Mouse (Mus musculus): Measurements from ENCODE around the gene Orai2.
"Not testable (repeated sequence)": the region's sequence is repeated elsewhere in the genome, so short reads cannot be mapped to it uniquely, and the experiment has no call there.

Orai2 gene

GRCm38 (mm10) chr5:136171363-136172341, 1.1 kb upstream of the Orai2 start:
- DNase-seq = peak; percentile 29

- peak; percentile 41 for DNase-seq
Measured at GRCm38 (mm10) chr5:136169626-136170511, 644 bp downstream of the Orai2 start.

- no peak for DNase-seq
Measured at GRCm38 (mm10) chr5:136168071-136168470, 2.4 kb downstream of the Orai2 start.

- no peak for DNase-seq
Measured at GRCm38 (mm10) chr5:136167296-136167695, 3.2 kb downstream of the Orai2 start.

- DNase-seq = no peak
Measured at GRCm38 (mm10) chr5:136165246-136165645, 5.3 kb downstream of the Orai2 start.

GRCm38 (mm10) chr5:136163807-136164474, 6.6 kb downstream of the Orai2 start:
- no peak for DNase-seq

GRCm38 (mm10) chr5:136160084-136160483, 10.4 kb downstream of the Orai2 start:
- not testable (repeated sequence) for DNase-seq

- DNase-seq = no peak
Measured at GRCm38 (mm10) chr5:136155399-136155798, 15.1 kb downstream of the Orai2 start.

GRCm38 (mm10) chr5:136152365-136152764, 18.1 kb downstream of the Orai2 start:
- DNase-seq = no peak

GRCm38 (mm10) chr5:136149134-136149576, 21.4 kb downstream of the Orai2 start:
- DNase-seq = not testable (repeated sequence)

GRCm38 (mm10) chr5:136147704-136148103, 22.8 kb downstream of the Orai2 start:
- DNase-seq = no peak

- DNase-seq = no peak
Measured at GRCm38 (mm10) chr5:136146936-136147335, 23.6 kb downstream of the Orai2 start.

- DNase-seq = no peak
Measured at GRCm38 (mm10) chr5:136144606-136145430, 25.7 kb downstream of the Orai2 start.

GRCm38 (mm10) chr5:136143161-136143755, 27.3 kb downstream of the Orai2 start:
- no peak for DNase-seq

GRCm38 (mm10) chr5:136142746-136143145, 27.8 kb downstream of the Orai2 start:
- no peak for DNase-seq

- no peak for DNase-seq
Measured at GRCm38 (mm10) chr5:136140057-136140482, 30.4 kb downstream of the Orai2 start.

GRCm38 (mm10) chr5:136139393-136139792, 31.1 kb downstream of the Orai2 start:
- no peak for DNase-seq

GRCm38 (mm10) chr5:136137658-136138274, 32.7 kb downstream of the Orai2 start:
- peak; percentile 54 for DNase-seq

- DNase-seq = no peak
Measured at GRCm38 (mm10) chr5:136136292-136136990, 34.1 kb downstream of the Orai2 start.

Data from kidney, adult 18-20 months (tissue).